Mouse (Mus musculus): Measurements from ENCODE around the gene Tmem219.

- TF ChIP-seq POLR2A (IDR thresholded peaks at IDR 0.05; ENCODE audit: borderline replicate concordance, extremely low read depth, low read depth, low read length), result no peak
- no peak for TF ChIP-seq CTCF (IDR thresholded peaks at IDR 0.05; ENCODE audit: insufficient read depth, low read length)
Measured at GRCm38 (mm10) chr7:126896912-126897311, 25.8 kb downstream of the Tmem219 start.
